Mouse (Mus musculus) hindbrain, embryonic 11.5 days (tissue): ENCODE results near the gene Ccdc24. TPM values are rescaled to one million over a fixed set of nuclear protein-coding genes. Genes with fewer than 3 reads are reported as not detected.
A peak's percentile ranks its signal among the peaks of the same experiment; 100 is the strongest.

Source experiments
- ATAC-seq: fragments of 200-750 bp; cut with Nextera tagmentation; 2 replicates; pipeline ENCODE4 v1.8.0; 2017; ENCODE audit warnings: mild to moderate bottlenecking, moderate TSS enrichment, moderate library complexity; ENCODE audit not compliant: low FRiP score
- DNase-seq: peaks from one replicate; pipeline ENCODE4 v3.0.0-alpha.2; 2015; ENCODE audit warnings: low spot score
- H3K27ac ChIP-seq: fragments of 300-500 bp; sonication (generic); 2 replicates; pipeline ENCODE4 v1.5.1; 2014; ENCODE audit warnings: mild to moderate bottlenecking, low read depth, low read length
- H3K27me3 ChIP-seq: fragments of 300-500 bp; sonication (generic); 2 replicates; pipeline ENCODE4 v1.6.1; 2014; ENCODE audit warnings: mild to moderate bottlenecking, low read length, moderate library complexity, mixed read lengths; ENCODE audit not compliant: control insufficient read depth, insufficient read depth
- H3K36me3 ChIP-seq: fragments of 300-500 bp; sonication (generic); 2 replicates; pipeline ENCODE4 v1.6.1; 2014; ENCODE audit warnings: mild to moderate bottlenecking, low read length, moderate library complexity, mixed read lengths; ENCODE audit not compliant: control insufficient read depth, insufficient read depth
- H3K4me1 ChIP-seq: fragments of 300-500 bp; sonication (generic); replicated peaks from 2 replicates; pipeline ENCODE4 v1.6.1; 2014; ENCODE audit warnings: low read length, mixed read lengths; ENCODE audit not compliant: control insufficient read depth, insufficient read depth
- H3K4me2 ChIP-seq: fragments of 300-500 bp; sonication (generic); replicated peaks from 2 replicates; pipeline ENCODE4 v1.6.1; 2014; ENCODE audit warnings: mild to moderate bottlenecking, low read depth, low read length
- H3K4me3 ChIP-seq: fragments of 300-500 bp; sonication (generic); 2 replicates; pipeline ENCODE4 v1.5.1; 2014; ENCODE audit warnings: low read depth, low read length
- H3K9ac ChIP-seq: fragments of 300-500 bp; sonication (generic); 2 replicates; pipeline ENCODE4 v1.6.1; 2014; ENCODE audit warnings: low read depth, low read length
- H3K9me3 ChIP-seq: fragments of 300-500 bp; sonication (generic); 2 replicates; pipeline ENCODE4 v1.6.1; 2016; ENCODE audit warnings: low read length; ENCODE audit not compliant: control insufficient read depth
- WGBS: fragments of 180-500 bp; shearing (Covaris S2); extraction: QIAGEN DNeasy Blood & Tissue Kit; methylation state at CpG from one replicate; pipeline ENCODE4 v1.1.7; 2014; 5-methylcytosine and 5-hydroxymethylcytosine counted together
- polyA plus RNA-seq: library from polyadenylated mRNA; unstranded; fragments of >200 nt; fragmentation: Nextera tagmentation; extraction: Ambion mirVana; gene quantifications from 2 replicates; pipeline ENCODE4 v1.2.1, GENCODE M21; 2014

Ccdc24 gene
- polyA plus RNA-seq, 1 experiment from 2014 or later = 1.7 TPM

GRCm38 (mm10) chr4:117836204-117836767 lies 36.1 kb downstream of the Ccdc24 start:
- Histone ChIP-seq H3K9me3 (no peaks in the 10 kb centered on the region), H3K36me3 (no peaks in the 10 kb centered on the region), H3K4me1 (no peaks in the 10 kb centered on the region; the same call in 1 of the 2 replicates), H3K4me3 (peak overlapping the region; percentile 80), H3K27me3 (peaks cover 2% of the 10 kb centered on the region; the same call in 1 of the 2 replicates), H3K9ac (peak overlapping the region; percentile 72), H3K27ac (peak overlapping the region; percentile 63), H3K4me2 (peak overlapping the region; percentile 99)
- ATAC-seq = peak; percentile 94
- peak; percentile 90 for DNase-seq
- 0% methylated on average over 41 of the region's 48 CpGs for WGBS

DNA sequence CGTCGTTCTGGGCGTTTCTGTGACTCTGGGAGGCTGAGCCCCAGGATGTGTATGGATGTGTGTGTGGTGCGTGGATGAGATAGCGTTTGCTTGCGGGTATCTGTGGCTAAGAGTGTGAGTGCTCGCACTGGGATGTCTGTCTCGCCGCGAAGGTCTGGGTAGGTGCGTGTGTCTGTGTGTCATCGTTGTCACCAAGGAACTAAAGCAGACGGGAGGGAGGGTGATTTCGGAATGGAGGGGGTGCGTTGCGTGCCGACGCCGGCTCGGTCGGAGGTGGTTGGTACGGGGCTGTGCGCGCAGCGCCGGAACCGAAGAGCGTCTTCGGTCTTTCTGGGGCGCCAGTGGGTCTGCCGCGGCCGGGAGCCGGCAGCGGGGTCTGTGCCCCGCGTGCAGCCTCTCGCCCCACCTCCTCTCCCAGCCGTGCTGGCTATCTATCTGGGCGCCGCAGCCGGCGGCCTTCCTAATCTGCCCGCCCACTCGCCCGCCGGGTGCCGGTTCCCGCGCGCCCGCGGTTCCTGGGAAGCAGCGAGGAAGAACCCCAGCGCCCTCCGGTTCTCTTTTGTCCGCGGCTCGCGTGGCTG lies 36.7 kb downstream of the Ccdc24 start:
- Histone ChIP-seq H3K4me3 (peak overlapping the region; percentile 80), H3K9me3 (no peaks in the 10 kb centered on the region), H3K4me2 (peak overlapping the region; percentile 99), H3K9ac (peak overlapping the region; percentile 72), H3K4me1 (no peaks in the 10 kb centered on the region; the same call in 1 of the 2 replicates), H3K27ac (peak overlapping the region; percentile 63), H3K36me3 (no peaks in the 10 kb centered on the region), H3K27me3 (peaks cover 2% of the 10 kb centered on the region; the same call in 1 of the 2 replicates)
- ATAC-seq (peak; percentile 43), DNase-seq (peak; percentile 73)
- WGBS = under 1% methylated on average over 57 of the region's 60 CpGs

GRCm38 (mm10) chr4:117834845-117835530 lies 37.4 kb downstream of the Ccdc24 start:
- H3K9ac ChIP-seq = peak overlapping the region; percentile 72
- H3K9me3 ChIP-seq = no peaks in the 10 kb centered on the region
- peak overlapping the region; percentile 99 for H3K4me2 ChIP-seq
- peaks cover 2% of the 10 kb centered on the region; the same call in 1 of the 2 replicates for H3K27me3 ChIP-seq
- peak overlapping the region; percentile 80 for H3K4me3 ChIP-seq
- no peaks in the 10 kb centered on the region; the same call in none of the 2 replicates for H3K4me1 ChIP-seq
- no peaks in the 10 kb centered on the region for H3K36me3 ChIP-seq
- peak overlapping the region; percentile 63 for H3K27ac ChIP-seq
- ATAC-seq (peak; percentile 33), DNase-seq (peak; percentile 75)
- WGBS = 1% methylated on average over 35 of the region's 36 CpGs

GRCm38 (mm10) chr4:117834457-117834844 lies 37.9 kb downstream of the Ccdc24 start, which contains the start of gene Slc6a9:
TSS of gene Slc6a9 (plus strand) at chr4:117834506.
- Histone ChIP-seq H3K9me3 (no peaks in the 10 kb centered on the region), H3K36me3 (no peaks in the 10 kb centered on the region), H3K27me3 (peaks cover 2% of the 10 kb centered on the region; the same call in 1 of the 2 replicates), H3K4me2 (peak within 1 kb of the TSS; percentile 99), H3K9ac (peak within 1 kb of the TSS; percentile 72), H3K4me1 (no peaks in the 10 kb centered on the region; the same call in none of the 2 replicates), H3K27ac (peak within 1 kb of the TSS; percentile 63), H3K4me3 (peak within 1 kb of the TSS; percentile 80)
- DNase-seq = no peak
- no peak for ATAC-seq
- WGBS = 23% methylated on average over 3 of the region's 3 CpGs

DNA sequence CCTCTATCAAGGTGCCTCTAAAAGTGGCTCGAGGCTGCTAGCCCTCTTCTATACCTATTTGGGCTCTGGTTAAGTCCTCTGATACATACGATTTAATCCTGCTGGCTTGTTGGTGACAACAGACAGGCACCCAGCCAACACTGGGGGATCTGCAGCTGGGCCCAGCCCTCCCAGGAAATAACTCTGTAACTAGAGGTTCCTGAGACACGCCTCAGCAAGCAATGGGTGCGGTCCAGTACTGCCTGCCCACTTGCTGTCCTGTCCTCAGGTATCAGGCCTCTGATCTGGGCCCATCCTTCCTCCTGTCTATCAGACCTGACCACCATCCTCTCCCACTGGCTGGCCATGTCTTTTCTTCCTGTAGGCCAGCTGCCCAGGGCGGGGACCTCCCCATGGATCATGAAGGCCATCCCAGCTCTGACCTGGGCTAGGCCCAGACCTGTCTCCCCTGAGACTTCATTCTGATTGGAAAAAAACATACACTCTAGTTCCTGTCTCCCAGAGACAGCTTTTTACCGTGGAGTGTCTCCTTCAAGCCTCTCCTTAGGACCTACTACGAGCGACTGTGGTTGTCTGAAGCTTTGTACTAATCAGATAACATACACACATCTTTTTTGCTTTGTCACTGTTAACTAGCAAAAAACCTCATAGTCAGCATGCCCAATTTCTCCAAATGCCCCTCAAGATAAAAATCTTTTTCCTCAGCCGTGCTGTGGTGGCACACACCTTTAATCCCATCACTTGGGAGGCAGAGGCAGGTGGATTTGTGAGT lies 40.3 kb downstream of the Ccdc24 start:
- DNase-seq = no peak
- 82% methylated on average over 9 of the region's 9 CpGs for WGBS
- Histone ChIP-seq H3K9ac (no peak overlapping the region), H3K27me3 (peaks cover 2% of the 10 kb centered on the region; the same call in 1 of the 2 replicates), H3K4me3 (no peak overlapping the region), H3K4me1 (no peaks in the 10 kb centered on the region; the same call in none of the 2 replicates), H3K9me3 (no peaks in the 10 kb centered on the region), H3K4me2 (no peak overlapping the region), H3K36me3 (no peaks in the 10 kb centered on the region), H3K27ac (no peak overlapping the region)
- ATAC-seq = no peak

DNA sequence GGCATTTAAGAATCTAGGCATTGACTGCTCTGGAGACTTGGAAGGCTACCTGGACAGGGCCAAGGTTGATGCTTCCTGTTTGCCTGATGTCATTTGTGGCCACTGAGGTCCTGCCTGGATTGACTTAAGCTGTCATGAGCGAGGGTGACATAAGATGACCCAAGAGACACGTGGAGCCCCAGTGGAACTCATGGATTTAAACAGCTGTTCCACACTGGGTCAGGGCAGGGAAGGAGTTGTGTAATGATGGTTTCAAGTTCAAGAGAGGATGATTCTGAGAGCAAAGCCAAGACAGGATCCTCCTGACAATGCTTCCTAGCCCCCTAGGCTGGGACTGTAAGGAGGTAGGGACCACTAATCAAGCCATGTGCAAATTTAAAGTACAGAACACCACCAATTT lies 40.9 kb downstream of the Ccdc24 start:
- H3K4me3 ChIP-seq = no peak overlapping the region
- 85% methylated on average over 2 of the region's 2 CpGs for WGBS
- H3K9me3 ChIP-seq = no peaks in the 10 kb centered on the region
- H3K4me2 ChIP-seq = no peak overlapping the region
- no peak overlapping the region for H3K27ac ChIP-seq
- ATAC-seq = no peak
- H3K4me1 ChIP-seq = no peaks in the 10 kb centered on the region; the same call in none of the 2 replicates
- no peak overlapping the region for H3K9ac ChIP-seq
- no peak for DNase-seq
- no peaks in the 10 kb centered on the region for H3K36me3 ChIP-seq
- H3K27me3 ChIP-seq = peaks cover 2% of the 10 kb centered on the region; the same call in 1 of the 2 replicates

DNA sequence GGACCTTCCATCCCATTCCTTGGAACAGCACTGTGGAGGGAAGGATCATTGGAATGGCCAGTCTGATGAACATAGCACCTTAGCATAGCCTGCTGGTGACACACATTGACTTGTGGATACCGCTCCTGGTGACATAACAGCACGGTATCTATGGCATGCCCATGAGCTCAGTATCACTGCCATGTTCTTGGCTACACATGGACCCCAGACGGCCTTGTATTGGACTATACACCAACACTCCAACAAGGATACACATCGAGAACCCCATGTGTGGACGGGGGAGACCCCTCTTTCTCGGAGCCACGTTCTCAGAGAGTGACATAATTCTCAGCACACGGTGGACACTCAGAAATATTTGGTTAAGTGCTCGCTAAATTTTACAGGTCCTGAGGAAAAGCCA lies 41.6 kb downstream of the Ccdc24 start:
- 90% methylated on average over 9 of the region's 9 CpGs for WGBS
- DNase-seq (no peak), ATAC-seq (no peak)
- no peak overlapping the region for H3K4me3 ChIP-seq
- H3K36me3 ChIP-seq = no peaks in the 10 kb centered on the region
- peaks cover 2% of the 10 kb centered on the region; the same call in 1 of the 2 replicates for H3K27me3 ChIP-seq
- no peaks in the 10 kb centered on the region for H3K9me3 ChIP-seq
- H3K4me1 ChIP-seq = no peaks in the 10 kb centered on the region; the same call in none of the 2 replicates
- no peak overlapping the region for H3K9ac ChIP-seq
- H3K4me2 ChIP-seq = no peak overlapping the region
- H3K27ac ChIP-seq = no peak overlapping the region

GRCm38 (mm10) chr4:117830124-117830551 lies 42.2 kb downstream of the Ccdc24 start:
- no peak overlapping the region for H3K4me2 ChIP-seq
- no peaks in the 10 kb centered on the region for H3K36me3 ChIP-seq
- H3K27me3 ChIP-seq = peaks cover 2% of the 10 kb centered on the region; the same call in 1 of the 2 replicates
- no peaks in the 10 kb centered on the region for H3K9me3 ChIP-seq
- 23% methylated on average over 4 of the region's 5 CpGs for WGBS
- no peak for DNase-seq
- ATAC-seq = peak; percentile 55
- H3K4me1 ChIP-seq = no peaks in the 10 kb centered on the region; the same call in none of the 2 replicates
- H3K27ac ChIP-seq = no peak overlapping the region
- no peak overlapping the region for H3K4me3 ChIP-seq
- H3K9ac ChIP-seq = no peak overlapping the region
